Mouse (Mus musculus) retina, postnatal 7 days (tissue): ENCODE data around the gene S100a1.

Source experiments
- DNase-seq: peaks from one replicate; pipeline ENCODE4 v3.0.0-alpha.2; 2012; ENCODE audit warnings: low read depth, low spot score

The S100a1 gene

DNA sequence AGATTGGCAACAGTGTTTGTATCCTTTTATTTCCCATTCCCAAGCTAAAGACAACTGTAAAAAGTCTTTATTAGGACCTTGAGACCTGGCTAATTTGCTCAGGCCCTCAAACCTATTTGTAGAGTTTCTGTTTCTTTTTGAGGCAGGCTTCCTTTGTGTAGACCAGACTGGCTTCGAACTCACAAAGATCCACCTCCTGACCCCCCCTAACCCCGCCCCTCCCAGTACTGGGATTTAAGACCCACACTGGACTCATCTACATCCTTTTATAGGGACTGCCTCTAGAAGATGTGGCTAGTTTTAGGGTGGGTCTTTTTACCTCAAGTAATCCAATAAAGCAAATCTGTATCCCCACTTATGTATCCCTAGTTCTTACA is 4.5 kb downstream of the S100a1 start:
- no peak for DNase-seq

DNA sequence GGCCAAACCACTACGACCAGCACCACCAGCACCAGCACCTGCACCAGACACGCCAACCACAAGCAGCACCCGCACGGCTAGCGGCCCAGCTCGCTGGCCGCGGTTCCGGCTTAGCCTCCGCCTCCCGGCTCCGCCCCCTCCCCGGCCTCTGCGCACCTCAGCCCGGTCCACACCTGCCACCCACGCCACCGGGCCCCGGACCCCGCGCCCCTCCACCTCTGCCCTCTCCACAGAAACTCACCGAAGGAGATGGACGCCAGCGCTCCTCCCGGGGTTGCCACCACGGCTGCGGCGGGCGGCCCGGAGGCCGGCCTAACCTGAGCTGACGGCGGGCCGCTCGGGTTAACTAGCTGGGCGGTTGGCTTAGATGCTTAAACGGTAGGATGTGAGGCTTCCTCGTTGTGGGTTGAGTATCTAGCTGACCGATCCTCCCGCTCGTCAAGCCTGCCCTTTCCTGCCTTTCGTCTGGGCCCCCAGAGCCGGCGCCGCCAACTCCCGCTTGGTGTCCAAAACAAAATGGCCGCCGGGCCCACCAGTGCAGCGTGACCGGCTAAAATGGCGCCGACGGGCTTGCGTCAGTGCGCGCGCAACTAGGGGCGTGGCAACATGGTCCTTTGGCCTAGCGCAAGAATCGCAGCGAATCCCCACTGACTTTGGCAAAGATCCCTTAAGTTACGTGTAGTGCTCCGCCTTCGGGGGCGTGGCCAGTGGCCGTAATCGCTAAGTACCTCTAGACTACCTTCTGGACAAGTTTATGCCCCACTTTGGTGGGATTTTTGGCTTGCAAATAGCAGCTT is 5.0 kb downstream of the S100a1 start, which contains the start of gene Chtop:
Chtop (minus strand) TSS at position 549 of the 797 bp plus-strand sequence.
- peak; percentile 99 for DNase-seq

DNA sequence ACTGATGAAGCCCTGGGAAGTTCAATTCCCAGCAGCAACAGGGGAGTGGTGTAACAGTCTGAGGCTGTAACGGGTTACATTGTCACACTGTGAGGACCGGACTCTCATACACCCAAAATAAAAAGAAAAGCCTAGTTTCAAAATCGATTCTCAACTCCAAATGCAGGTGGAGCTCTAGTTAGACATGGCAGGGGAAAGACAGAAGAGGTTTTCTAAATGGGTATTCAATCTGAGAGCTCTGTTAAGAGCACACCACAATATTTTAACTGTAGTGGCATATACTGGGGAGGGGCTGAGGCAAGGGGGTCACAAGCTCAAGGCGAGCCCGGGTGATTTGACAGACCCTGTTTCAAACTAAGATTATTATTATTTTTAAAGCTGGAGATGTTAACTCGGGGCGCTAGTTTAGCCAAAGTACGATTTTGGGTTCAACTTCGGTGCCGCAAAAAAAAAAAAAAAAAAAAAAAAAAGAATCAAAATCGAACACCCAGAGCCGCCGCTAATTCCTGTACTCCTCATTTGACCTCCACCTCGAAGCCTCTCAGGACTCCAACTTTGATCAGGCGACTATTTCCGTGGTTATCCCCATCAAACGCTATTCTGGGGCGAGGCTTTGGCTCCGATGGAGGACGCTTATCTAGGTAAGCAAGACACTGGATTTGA is 5.8 kb downstream of the S100a1 start:
- no peak for DNase-seq

DNA sequence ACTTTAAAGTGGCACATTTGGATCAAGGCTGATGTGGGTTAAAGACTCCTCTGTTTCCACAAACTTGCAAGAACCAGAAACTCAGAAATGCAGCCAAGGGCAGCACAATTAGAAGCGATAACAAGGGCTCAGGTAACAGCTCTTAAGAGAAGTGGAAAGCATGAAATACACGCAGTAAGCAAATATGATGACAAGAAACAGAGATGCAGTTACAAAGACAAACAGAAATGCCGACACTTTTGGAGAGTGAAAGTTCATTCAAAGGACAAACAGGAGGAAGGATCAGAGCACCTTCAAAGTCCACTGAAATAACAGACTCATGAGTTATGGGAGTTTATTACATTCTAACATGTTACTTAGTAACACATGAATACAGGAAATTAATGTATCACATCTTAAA is 7.8 kb downstream of the S100a1 start:
- DNase-seq, result no peak

DNA sequence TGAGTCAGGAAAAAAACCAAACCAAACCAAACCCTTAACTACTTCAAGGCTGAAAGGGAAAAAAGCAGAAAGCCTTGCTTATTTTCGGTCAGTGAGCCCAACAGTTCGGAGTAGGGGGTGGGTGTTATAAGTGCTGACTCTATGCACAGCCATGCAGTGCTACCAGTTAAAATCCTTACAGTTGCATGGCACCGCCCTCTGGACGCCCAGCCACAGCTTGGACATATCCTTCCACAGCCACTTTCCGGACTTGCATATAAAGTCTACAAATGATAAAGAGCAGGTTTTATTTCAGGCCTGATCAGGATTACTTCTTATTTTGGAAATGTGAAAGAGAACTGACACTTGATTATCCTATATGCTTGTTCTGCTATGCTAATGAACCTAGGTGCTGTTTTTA is 9.0 kb downstream of the S100a1 start:
- no peak for DNase-seq

DNA sequence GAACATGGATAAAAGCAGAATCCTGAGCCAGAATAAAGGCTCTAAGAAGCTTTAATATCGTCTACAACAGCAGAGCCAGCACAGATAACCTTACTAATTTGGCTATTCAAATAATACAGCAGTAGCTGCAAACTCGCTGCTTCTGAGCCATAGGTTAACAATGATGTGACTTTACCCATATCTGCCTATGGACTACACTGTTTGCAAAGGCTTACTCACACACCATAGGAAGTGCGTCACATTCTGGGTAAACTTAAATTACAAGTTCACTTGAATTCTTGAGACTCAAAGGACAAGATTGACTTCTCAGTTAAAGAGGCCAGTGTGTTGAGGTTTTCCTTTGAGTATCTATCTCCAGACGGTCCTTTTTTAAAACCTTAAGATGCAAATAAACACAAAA is 10.7 kb downstream of the S100a1 start:
- no peak for DNase-seq

DNA sequence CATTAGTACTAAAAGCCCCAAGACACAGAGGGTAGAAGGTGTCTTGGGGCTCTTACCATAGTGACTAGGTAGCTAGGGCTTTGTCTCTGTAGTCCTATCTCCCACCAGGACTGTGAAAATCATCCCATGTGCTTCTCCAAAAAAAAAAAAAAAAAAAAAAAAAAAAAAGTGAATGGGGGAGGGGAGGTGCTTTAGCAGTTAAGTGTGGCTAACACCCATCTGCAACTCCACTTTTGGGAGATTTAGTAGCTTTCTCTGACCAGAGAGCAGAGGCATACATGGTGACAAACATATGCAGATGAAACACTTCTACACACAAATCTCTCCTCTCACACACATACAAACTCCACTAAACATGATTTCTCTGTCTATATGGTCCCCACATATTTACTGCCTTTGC is 16.6 kb downstream of the S100a1 start:
- DNase-seq, result no peak

DNA sequence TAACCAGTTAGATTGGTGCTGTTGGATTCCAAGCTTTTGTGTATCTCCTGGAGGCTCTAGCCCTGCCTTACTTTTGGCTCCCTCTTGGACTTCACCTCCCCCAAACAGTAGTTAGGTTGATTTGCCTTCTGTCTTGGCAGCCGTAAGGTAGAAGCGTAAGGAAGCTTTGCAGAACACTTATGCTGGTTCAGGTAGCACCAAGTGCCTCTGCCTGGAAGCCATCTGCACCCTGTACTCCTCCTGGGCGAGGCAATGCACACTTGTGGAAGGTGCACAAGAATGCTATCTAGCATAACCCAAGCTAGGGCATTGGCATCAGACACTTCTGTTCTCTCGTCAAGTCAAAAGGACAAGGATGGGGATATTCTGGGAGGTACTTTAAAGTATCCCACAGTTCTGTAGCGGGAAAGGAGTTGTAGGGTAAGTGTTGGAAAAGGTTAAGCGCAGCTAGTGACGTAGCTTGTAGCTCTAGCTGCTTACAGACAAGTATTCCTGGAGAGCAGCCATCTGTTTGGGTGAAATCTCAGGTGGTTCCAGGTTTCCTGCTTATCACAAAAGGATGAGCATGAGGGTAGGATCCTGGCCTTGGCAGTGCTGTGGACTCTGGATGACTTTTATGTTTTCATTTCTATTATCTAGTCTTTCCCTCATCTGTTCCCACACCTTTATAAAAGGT is 18.2 kb downstream of the S100a1 start:
- no peak for DNase-seq

DNA sequence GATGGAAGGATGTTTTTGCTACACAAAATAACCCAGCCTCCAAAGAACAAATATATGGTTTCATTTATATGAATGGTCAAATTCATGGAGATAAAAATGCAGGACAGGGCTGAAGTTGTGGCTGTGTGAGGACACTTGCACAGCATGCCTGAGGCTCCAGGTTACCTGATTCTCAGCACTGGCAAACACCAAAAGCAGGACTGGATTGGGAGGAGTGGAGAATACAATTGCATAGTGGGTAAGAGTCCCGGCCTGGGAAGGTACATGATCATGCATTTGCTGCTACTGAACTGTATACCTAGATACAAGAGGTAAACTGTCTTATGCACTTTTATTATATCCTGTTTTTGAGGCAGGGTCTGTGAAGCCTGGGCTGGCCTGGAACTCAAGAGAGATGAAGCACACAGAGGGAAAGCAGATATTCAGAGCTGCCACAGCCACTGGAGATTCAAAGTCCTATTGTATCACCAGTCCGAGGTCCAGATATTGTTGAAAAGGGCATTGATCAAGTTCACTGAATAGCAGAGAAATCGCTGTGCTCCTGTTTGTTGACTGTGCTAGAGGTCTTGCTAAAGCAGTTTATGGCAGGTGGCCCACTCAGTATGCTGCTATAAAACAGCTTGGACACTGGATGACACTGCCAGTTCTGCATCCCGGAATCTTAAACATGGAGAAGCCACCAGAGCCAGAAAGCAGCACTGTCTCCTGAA is 20.2 kb downstream of the S100a1 start:
- no peak for DNase-seq

DNA sequence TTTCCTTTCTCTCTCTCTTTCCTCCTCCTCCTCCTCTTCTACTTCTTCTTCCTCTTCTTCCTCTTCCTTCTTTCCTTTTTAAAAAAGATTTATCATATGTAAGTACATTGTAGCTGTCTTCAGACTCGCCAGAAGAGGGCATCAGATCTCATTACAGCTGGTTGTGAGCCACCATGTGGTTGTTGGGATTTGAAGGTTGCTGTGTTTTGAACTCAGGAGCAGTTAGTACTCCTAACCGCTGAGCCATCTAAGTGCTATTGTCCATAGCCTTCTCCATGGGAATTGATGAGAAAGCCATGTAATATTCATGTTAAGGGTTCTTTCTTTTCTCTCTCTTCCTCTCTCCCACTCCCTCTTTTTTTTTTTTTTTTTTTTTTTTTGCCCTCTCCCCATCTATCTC is 22.8 kb downstream of the S100a1 start:
- no peak for DNase-seq

DNA sequence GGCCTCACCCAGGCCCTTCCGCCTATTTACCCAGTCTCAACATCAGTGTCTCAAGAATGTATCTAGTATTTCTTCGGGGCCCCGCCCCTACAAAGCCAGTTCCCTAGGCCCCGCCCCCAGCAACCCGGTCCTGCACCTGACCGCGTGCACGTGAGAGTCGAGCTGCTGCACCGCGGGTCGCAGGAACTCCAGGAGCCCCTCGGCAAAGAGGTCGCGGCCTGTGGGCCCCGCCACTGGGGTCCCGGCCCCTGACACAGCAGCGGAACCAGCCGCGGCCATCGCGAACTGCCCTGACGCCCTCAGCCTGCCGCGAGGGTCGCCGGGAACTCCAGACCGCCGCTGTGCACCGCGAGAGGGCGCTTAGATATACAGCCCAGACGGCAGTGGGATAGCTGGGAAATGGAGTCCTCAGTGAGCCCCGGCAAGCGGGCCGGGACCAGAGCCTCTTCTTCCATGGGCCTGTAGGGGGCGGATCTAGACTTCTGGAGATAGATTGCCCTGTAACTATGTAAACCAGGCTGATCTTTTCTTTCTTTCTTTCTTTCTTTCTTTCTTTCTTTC is 23.4 kb downstream of the S100a1 start, which contains the start of gene Snapin:
Snapin (minus strand) TSS at position 338 of the 561 bp plus-strand sequence.
- DNase-seq, result peak; percentile 91

DNA sequence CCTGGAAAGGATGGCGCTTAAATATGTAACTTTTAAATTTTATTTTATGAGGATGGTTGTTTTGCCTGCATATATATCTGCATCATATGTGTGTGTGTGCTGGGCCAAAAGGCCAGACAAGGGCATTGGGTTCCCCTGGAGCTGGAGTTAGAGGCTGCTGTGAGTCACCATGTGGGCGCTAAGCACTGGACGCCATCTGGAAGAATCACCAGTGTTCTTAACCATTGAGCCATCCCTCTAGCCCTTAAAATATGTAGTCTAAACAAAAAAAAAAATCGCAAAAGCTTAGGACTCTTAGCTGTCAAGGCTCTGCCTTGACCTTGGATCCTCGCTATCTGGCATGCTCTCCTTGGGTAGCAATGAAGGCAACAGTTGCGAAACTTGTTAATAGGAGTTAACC is 25.6 kb downstream of the S100a1 start:
- DNase-seq, result no peak

DNA sequence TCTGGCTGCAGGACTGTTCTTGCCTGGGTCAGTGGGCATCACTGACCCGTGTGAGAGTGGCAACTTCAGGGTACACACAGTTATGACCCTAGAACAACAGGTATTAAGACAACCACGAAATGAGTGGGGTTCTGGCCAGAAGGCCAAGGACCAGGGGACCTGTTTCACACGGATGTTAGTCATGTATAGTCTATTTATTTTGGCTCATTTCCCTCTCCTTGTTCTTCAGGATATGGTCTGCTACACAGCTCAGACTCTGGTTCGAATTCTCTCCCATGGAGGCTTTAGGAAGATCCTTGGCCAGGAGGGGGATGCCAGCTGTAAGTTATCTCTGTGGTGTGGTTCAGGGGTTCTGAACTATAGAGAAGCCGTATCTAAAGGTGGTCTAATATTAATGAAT is 27.2 kb downstream of the S100a1 start:
- DNase-seq, result no peak

DNA sequence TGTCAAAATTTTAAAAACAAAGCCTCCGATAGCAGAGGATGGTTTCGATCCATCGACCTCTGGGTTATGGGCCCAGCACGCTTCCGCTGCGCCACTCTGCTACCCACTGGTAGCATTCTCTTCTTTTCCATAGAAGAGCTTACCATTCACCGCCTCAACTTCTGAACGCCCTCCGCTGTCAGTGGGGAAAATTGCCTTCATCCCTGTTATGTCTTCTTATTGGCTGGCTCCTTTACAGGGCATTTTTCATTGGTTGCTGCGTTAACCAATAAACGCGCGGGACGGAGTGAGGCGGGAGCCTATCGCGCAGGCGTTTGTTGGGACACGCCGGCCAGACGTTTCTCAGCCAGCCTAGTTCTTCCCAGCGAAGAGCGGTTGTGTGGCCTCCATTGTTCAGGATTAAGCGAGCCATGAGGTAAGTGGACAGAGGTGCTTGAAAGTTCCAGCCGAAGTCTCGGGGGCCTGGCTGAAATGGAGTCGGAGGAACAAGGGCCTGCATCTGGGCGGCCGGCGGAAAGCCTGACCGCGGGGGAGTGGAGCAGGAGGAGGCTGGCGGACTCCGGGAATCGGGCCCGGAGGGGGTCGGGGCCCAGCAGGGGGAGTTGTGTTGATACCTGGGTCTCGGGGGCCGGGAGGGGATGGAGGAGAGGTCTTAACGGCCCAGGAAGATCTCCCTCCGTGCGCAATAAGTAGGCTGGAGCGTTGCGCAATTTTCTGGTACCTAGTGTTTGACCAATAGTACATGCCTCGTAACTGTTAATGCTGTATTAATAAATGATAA is 38.2 kb downstream of the S100a1 start, which contains the start of gene Ilf2:
Ilf2 (plus strand) TSS at position 296 of the 781 bp plus-strand sequence.
- peak; percentile 97 for DNase-seq

DNA sequence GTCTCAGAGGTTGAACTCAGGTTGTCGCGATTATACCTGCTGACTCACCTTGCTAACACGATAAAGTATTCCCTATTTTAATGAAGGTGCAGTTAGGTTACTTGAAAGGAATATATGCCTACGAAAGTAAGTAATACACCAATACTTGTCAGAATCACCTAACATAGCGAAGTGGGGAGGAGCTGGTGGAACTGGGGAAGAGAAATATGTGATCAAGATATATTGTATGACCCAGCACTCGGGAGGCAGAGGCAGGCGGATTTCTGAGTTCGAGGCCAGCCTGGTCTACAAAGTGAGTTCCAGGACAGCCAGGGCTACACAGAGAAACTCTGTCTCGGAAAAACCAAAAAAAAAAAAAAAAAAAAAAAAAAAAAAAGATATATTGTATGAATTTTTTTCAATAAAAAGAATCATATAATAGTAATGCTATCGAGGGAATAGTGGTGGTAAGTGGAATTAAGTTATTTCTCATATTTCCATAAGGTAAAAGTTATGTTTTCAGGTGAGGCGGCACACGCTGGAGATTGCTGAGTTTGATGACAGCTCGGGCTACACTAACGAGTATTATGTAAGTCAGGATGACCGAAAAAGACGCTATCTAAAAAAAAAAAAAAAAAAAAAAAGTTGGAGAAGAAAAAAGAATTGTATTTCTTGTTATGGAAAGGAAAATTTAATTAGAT is 38.9 kb downstream of the S100a1 start:
- DNase-seq, result no peak

DNA sequence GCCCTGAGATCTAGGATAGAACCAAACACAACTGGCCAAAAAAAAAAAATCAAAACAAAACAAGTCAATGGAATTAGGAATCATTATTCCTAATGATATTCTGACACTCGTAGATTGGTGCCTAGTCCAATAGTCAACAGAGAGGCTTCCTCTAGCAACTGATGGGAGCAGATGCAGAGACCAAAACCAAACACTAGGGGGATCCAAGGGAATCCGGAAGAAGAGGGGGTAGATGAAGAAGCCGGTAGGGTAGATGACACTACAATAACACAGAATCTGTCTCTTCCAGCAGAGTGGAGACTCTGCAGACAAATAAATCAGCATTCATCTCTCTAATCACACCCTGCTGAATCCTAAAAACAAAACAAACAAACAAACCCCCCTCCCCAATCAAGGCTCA is 42.0 kb downstream of the S100a1 start:
- DNase-seq, result no peak

DNA sequence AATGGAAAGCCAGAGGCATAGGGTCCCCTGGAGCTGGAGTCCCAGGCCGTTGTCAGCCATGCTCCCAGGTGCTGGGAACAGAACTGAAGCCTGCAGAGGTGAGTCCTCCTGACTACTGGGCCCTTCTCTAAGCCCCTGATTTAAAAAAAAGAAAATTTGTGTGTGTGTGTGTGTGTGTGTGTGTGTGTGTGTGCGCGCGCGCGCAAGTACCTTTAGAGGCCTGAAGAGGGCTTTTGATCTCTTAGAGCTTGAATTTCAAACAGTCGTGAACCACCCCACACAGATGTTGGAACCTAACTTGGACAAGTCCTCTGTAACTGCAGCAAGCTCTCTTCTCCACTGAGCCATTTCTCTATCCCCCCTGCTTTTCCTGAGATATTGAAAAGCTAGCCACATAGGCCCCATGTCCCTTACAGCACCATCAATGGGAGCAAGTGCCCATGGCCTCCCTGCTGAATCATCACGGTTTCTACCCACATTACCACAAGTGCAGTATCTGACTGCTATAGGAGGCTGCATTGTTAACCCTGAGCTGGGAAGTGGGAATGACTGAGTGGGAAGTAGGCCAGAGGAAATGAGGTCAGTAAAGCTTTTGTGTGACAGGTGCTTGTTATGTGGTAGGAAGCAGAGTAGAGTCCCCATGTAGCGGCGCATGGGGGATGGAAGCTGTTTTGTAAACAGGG is 46.4 kb downstream of the S100a1 start:
- no peak for DNase-seq

DNA sequence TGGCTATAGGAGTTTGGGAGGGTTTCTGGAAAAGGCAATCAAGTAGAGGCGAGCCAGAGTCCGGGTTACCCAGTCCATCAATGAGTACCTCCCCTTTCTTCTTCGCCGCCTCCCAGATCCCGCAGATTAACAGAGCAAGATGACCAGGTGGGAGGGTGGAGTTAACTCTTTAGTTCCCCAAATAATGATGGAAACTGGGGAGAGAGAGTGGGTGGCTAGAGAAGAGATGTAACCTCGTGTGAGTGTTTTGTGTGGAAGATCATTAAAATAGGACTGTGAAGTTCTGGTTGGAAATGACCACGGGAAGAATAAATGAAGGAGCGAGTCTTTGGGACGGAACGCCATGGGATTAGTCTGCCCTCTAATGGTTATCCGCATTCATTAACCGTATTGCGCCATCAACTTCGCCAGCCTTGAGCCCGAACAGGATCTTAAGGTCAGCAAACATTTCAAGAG is 47.9 kb downstream of the S100a1 start:
- DNase-seq, result no peak

DNA sequence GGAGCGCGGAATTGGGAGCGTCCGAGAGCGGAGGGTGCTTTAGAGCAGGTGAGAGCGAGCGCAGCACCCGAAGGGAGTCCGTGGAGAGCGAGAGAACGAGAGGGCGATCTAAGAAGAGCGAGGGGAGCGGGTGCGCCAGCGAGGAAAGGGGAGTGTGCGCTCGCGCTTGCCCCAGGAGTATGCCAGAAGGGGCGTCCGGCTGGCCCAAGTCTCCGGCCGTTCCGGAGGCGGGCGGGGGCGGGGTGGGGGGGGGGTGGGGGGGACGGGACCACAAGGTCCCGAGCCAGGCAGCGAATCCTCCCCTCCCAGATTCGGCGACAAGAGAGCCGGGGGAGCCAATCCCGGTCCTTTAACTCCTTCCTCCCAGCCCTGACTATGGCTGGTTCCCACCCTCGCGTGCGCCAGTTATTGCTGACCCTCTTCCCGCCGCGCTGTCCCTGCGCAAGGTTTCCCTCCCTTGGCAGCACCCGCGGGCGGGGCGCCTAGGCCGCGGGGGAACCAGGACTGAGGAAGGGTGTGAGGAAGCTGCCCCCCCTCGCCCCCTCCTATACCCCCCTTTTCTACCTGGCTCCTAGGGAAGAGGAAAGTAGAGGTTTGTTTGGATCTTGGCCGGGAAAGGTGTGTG is 48.4 kb downstream of the S100a1 start, which contains the start of gene Npr1:
Npr1 (minus strand) TSS at position 181 of the 625 bp plus-strand sequence.
- DNase-seq, result no peak
